Mouse (Mus musculus): Measurements from ENCODE around the gene Snapc4.

DNA sequence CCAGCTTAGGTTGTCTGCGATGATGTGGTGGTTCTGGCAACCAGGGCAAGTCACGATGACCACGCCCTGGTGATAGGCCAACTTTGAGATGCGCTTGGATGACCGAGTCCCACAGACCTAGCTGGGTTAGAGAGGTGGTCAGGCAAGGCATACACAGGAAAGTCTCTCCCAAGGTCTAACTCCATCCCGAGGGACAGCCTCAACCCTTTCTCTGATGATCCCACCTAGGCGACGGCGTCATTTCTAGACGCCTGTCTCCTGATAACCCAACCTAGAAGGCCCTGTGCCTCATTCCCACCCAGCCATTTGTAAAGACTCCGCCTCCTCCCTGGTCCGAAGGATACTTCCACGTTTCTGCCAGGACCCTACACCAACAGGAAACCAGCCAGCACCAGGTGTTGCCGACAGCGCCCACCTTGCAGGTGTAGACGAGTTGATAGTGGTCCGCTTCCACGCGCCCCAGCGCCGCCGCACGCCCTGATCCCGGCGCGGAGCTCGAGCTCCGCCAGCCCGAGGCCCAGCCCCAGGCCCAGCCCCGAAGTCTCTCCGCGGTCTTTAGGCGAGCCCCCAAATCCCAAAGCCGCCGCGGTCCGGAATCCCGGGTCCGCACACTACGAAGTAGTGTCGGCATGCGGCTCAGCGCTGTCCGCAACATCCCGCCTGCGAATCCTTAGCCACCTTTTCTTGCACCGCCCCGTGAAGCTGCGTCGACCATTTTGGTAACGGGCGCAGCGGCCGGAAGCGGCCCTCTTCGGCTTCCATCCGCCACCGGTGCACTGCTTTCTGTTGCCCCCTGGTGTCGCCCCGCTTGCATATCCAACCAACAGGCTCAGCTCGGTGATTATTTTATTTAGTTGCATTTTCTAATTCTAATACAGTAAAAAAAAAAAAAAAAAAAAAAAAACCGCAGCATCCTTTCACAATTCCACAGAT lies 28.8 kb downstream of the Snapc4 start, which contains the start of gene Dnlz:
- TF ChIP-seq POLR2A (IDR thresholded peaks at IDR 0.05; ENCODE audit: low read depth, low read length) (no peak), CTCF (conservative IDR thresholded peaks at IDR 0.05; ENCODE audit: insufficient read depth, insufficient read length, low read depth, low read length) (peak; percentile 69)
